Mouse (Mus musculus) liver, adult 2 months (tissue): ENCODE results near the gene Bicra.

Source experiments
- CTCF ChIP-seq: fragments of 200-500 bp; IDR thresholded peaks from 2 replicates; pipeline ENCODE4 v1.5.1; 2011; ENCODE audit warnings: low read depth, low read length, control low read depth
- POLR2A ChIP-seq: fragments of 200-500 bp; IDR thresholded peaks from 2 replicates; pipeline ENCODE4 v1.6.1; 2011; ENCODE audit warnings: low read length, control low read depth; ENCODE audit not compliant: insufficient read depth; ENCODE audit errors: extremely low read depth

- TF ChIP-seq CTCF (no peak), POLR2A (no peak)
Measured at GRCm38 (mm10) chr7:15930543-15930942, 117.2 kb downstream of the Bicra start.
